Mouse (Mus musculus) limb, embryonic 15.5 days (tissue): ENCODE data around the gene Chrm3. TPM values are rescaled to one million over a fixed set of nuclear protein-coding genes. Genes with fewer than 3 reads are reported as not detected.
A peak's percentile ranks its signal among the peaks of the same experiment; 100 is the strongest.
"Not testable (repeated sequence)": the region's sequence is repeated elsewhere in the genome, so short reads cannot be mapped to it uniquely, and the experiment has no call there.

Source experiments
- ATAC-seq: fragments of 200-750 bp; cut with Nextera tagmentation; 2 replicates; pipeline ENCODE4 v1.8.0; 2017; ENCODE audit warnings: low read depth, moderate TSS enrichment; ENCODE audit not compliant: insufficient number of reproducible peaks, low FRiP score, low TSS enrichment
- H3K27ac ChIP-seq: fragments of 300-500 bp; sonication (generic); 2 replicates; pipeline ENCODE4 v1.5.1; 2015; ENCODE audit warnings: moderate library complexity, mild to moderate bottlenecking, inconsistent platforms
- H3K27me3 ChIP-seq: fragments of 300-500 bp; sonication (generic); 2 replicates; pipeline ENCODE4 v1.6.1; 2015; ENCODE audit warnings: inconsistent platforms
- H3K36me3 ChIP-seq: fragments of 300-500 bp; sonication (generic); 2 replicates; pipeline ENCODE4 v1.6.1; 2015; ENCODE audit warnings: inconsistent platforms
- H3K4me1 ChIP-seq: fragments of 300-500 bp; sonication (generic); 2 replicates; pipeline ENCODE4 v1.6.1; 2015; ENCODE audit warnings: inconsistent platforms
- H3K4me2 ChIP-seq: fragments of 300-500 bp; sonication (generic); 2 replicates; pipeline ENCODE4 v1.6.1; 2015; ENCODE audit warnings: mild to moderate bottlenecking, inconsistent platforms
- H3K4me3 ChIP-seq: fragments of 300-500 bp; sonication (generic); 2 replicates; pipeline ENCODE4 v1.5.1; 2015; ENCODE audit warnings: mild to moderate bottlenecking, inconsistent platforms
- H3K9ac ChIP-seq: fragments of 300-500 bp; sonication (generic); 2 replicates; pipeline ENCODE4 v1.6.1; 2015; ENCODE audit warnings: inconsistent platforms
- H3K9me3 ChIP-seq: fragments of 300-500 bp; sonication (generic); 2 replicates; pipeline ENCODE4 v1.6.1; 2016; ENCODE audit warnings: inconsistent platforms
- WGBS: fragments of 180-500 bp; shearing (Covaris S2); methylation state at CpG from one replicate; pipeline ENCODE4 v1.1.7; 2015; 5-methylcytosine and 5-hydroxymethylcytosine counted together
- polyA plus RNA-seq: library from polyadenylated mRNA; unstranded; fragments of >200 nt; fragmentation: Nextera tagmentation; extraction: Ambion mirVana; gene quantifications from 2 replicates; pipeline ENCODE4 v1.2.1, GENCODE M21; 2015

Gene Chrm3
- polyA plus RNA-seq: 0.66 and 1.2 TPM in 2 replicates

GRCm38 (mm10) chr13:10360777-10361176 lies at the start of gene Chrm3:
Gene Chrm3 (minus strand): TSS chr13:10360847.
- no peak for ATAC-seq
- H3K36me3 ChIP-seq: no peaks in the 10 kb centered on the region
- H3K4me3 ChIP-seq: peak within 1 kb of the TSS; percentile 49
- H3K4me1 ChIP-seq: peaks cover 19% of the 10 kb centered on the region
- H3K27me3 ChIP-seq: peaks cover 43% of the 10 kb centered on the region
- H3K27ac ChIP-seq: no peak within 1 kb of the TSS
- 0 out of 2 replicates have a peak within 1 kb of the TSS, but pooled peaks have one; percentile 3 for H3K9ac ChIP-seq
- no peaks in the 10 kb centered on the region for H3K9me3 ChIP-seq
- H3K4me2 ChIP-seq: peak within 1 kb of the TSS; percentile 96
- WGBS: 3% methylated on average over 18 of the region's 18 CpGs

- no peak for ATAC-seq
- Histone ChIP-seq H3K4me3 (no peak overlapping the region), H3K9me3 (no peaks in the 10 kb centered on the region), H3K4me2 (no peak overlapping the region), H3K9ac (no peak overlapping the region), H3K36me3 (no peaks in the 10 kb centered on the region), H3K4me1 (no peaks in the 10 kb centered on the region), H3K27me3 (no peaks in the 10 kb centered on the region), H3K27ac (no peak overlapping the region)
- 92% methylated on average over 2 of the region's 2 CpGs for WGBS
Measured at GRCm38 (mm10) chr13:10394364-10394763, 33.7 kb upstream of the Chrm3 start.

GRCm38 (mm10) chr13:10375487-10375886 lies 14.8 kb upstream of the Chrm3 start:
- H3K4me1 ChIP-seq, H3K4me3 ChIP-seq, ATAC-seq, H3K9ac ChIP-seq, H3K36me3 ChIP-seq, H3K27ac ChIP-seq, H3K27me3 ChIP-seq, H3K9me3 ChIP-seq, H3K4me2 ChIP-seq: not testable (repeated sequence)

- under 1% methylated on average over 60 of the region's 60 CpGs for WGBS
- Histone ChIP-seq H3K4me2 (peak overlapping the region; percentile 96), H3K27me3 (peaks cover 43% of the 10 kb centered on the region), H3K27ac (no peak overlapping the region), H3K4me1 (peaks cover 19% of the 10 kb centered on the region), H3K4me3 (peak overlapping the region; percentile 49), H3K9me3 (no peaks in the 10 kb centered on the region), H3K9ac (0 out of 2 replicates have a peak overlapping the region, but pooled peaks have one; percentile 3), H3K36me3 (no peaks in the 10 kb centered on the region)
- ATAC-seq: no peak
Measured at GRCm38 (mm10) chr13:10360199-10360694, 400 bp downstream of the Chrm3 start.

- Histone ChIP-seq H3K9me3 (no peaks in the 10 kb centered on the region), H3K4me1 (peaks cover 19% of the 10 kb centered on the region), H3K4me2 (peak overlapping the region; percentile 96), H3K27ac (no peak overlapping the region), H3K27me3 (peaks cover 43% of the 10 kb centered on the region), H3K36me3 (no peaks in the 10 kb centered on the region), H3K4me3 (peak overlapping the region; percentile 49), H3K9ac (0 out of 2 replicates have a peak overlapping the region, but pooled peaks have one; percentile 3)
- WGBS: 2% methylated on average over 26 of the region's 26 CpGs
- ATAC-seq: no peak
Measured at GRCm38 (mm10) chr13:10359516-10360198, 990 bp downstream of the Chrm3 start.

GRCm38 (mm10) chr13:10355796-10356195 lies 4.9 kb downstream of the Chrm3 start:
- WGBS: 68% methylated on average over 5 of the region's 5 CpGs

GRCm38 (mm10) chr13:10354885-10355575 lies 5.6 kb downstream of the Chrm3 start:
- H3K4me1 ChIP-seq: peaks cover 8% of the 10 kb centered on the region
- no peak overlapping the region for H3K4me3 ChIP-seq
- H3K9me3 ChIP-seq: no peaks in the 10 kb centered on the region
- 62% methylated on average over 2 of the region's 2 CpGs for WGBS
- no peak overlapping the region for H3K27ac ChIP-seq
- H3K9ac ChIP-seq: no peak overlapping the region
- H3K27me3 ChIP-seq: peaks cover 18% of the 10 kb centered on the region
- H3K4me2 ChIP-seq: no peak overlapping the region
- H3K36me3 ChIP-seq: no peaks in the 10 kb centered on the region
- ATAC-seq: no peak

More at GRCm38 (mm10) chr13:10355796-10356195, 4.9 kb downstream of the Chrm3 start:
- Histone ChIP-seq H3K4me3 (no peak overlapping the region), H3K36me3 (no peaks in the 10 kb centered on the region), H3K4me1 (peaks cover 14% of the 10 kb centered on the region), H3K4me2 (no peak overlapping the region), H3K27ac (no peak overlapping the region), H3K27me3 (peaks cover 25% of the 10 kb centered on the region), H3K9ac (no peak overlapping the region), H3K9me3 (no peaks in the 10 kb centered on the region)
- no peak for ATAC-seq

GRCm38 (mm10) chr13:10352141-10352540 lies 8.5 kb downstream of the Chrm3 start:
- Histone ChIP-seq H3K4me3 (no peak overlapping the region), H3K9ac (no peak overlapping the region)

GRCm38 (mm10) chr13:10344362-10344761 lies 16.3 kb downstream of the Chrm3 start:
- Histone ChIP-seq H3K9ac (no peak overlapping the region), H3K4me1 (no peaks in the 10 kb centered on the region), H3K36me3 (no peaks in the 10 kb centered on the region), H3K27me3 (no peaks in the 10 kb centered on the region), H3K4me2 (no peak overlapping the region), H3K27ac (no peak overlapping the region), H3K9me3 (no peaks in the 10 kb centered on the region), H3K4me3 (no peak overlapping the region)
- WGBS: 60% methylated on average over 5 of the region's 5 CpGs
- no peak for ATAC-seq

More at GRCm38 (mm10) chr13:10352141-10352540, 8.5 kb downstream of the Chrm3 start:
- no peak overlapping the region for H3K27ac ChIP-seq
- no peaks in the 10 kb centered on the region for H3K9me3 ChIP-seq
- ATAC-seq: no peak
- no peaks in the 10 kb centered on the region for H3K27me3 ChIP-seq
- H3K4me1 ChIP-seq: no peaks in the 10 kb centered on the region
- H3K4me2 ChIP-seq: no peak overlapping the region
- H3K36me3 ChIP-seq: no peaks in the 10 kb centered on the region
- WGBS: 70% methylated on average over 1 of the region's 1 CpGs

GRCm38 (mm10) chr13:10335558-10335957 lies 25.1 kb downstream of the Chrm3 start:
- H3K27me3 ChIP-seq: no peaks in the 10 kb centered on the region
- no peaks in the 10 kb centered on the region for H3K36me3 ChIP-seq
- H3K4me2 ChIP-seq: no peak overlapping the region

GRCm38 (mm10) chr13:10332762-10333161 lies 27.9 kb downstream of the Chrm3 start:
- no peaks in the 10 kb centered on the region for H3K36me3 ChIP-seq
- 71% methylated on average over 4 of the region's 4 CpGs for WGBS
- H3K4me2 ChIP-seq: no peak overlapping the region
- H3K27ac ChIP-seq: no peak overlapping the region
- no peak for ATAC-seq
- no peaks in the 10 kb centered on the region for H3K27me3 ChIP-seq
- H3K9me3 ChIP-seq: no peaks in the 10 kb centered on the region
- H3K9ac ChIP-seq: no peak overlapping the region
- H3K4me3 ChIP-seq: no peak overlapping the region
- no peaks in the 10 kb centered on the region for H3K4me1 ChIP-seq

More at GRCm38 (mm10) chr13:10335558-10335957, 25.1 kb downstream of the Chrm3 start:
- no peak overlapping the region for H3K9ac ChIP-seq
- no peaks in the 10 kb centered on the region for H3K4me1 ChIP-seq
- no peak overlapping the region for H3K27ac ChIP-seq
- no peak overlapping the region for H3K4me3 ChIP-seq
- H3K9me3 ChIP-seq: no peaks in the 10 kb centered on the region
- ATAC-seq: no peak

- ATAC-seq: no peak
- H3K36me3 ChIP-seq: no peaks in the 10 kb centered on the region
- H3K9me3 ChIP-seq: no peaks in the 10 kb centered on the region
Measured at GRCm38 (mm10) chr13:10309811-10310210, 50.8 kb downstream of the Chrm3 start.

More at GRCm38 (mm10) chr13:10309811-10310210, 50.8 kb downstream of the Chrm3 start:
- H3K9ac ChIP-seq: no peak overlapping the region
- no peak overlapping the region for H3K4me2 ChIP-seq
- H3K27ac ChIP-seq: no peak overlapping the region
- no peaks in the 10 kb centered on the region for H3K4me1 ChIP-seq
- H3K27me3 ChIP-seq: no peaks in the 10 kb centered on the region
- no peak overlapping the region for H3K4me3 ChIP-seq
